Mouse (Mus musculus) cerebellum, postnatal 14 days (tissue): ENCODE measurements around the gene Spp1.
"Not testable (repeated sequence)": the region's sequence is repeated elsewhere in the genome, so short reads cannot be mapped to it uniquely, and the experiment has no call there.

Source experiments
- DNase-seq, 2 experiments: peaks; one replicate each; pipeline ENCODE4 v3.0.0; 2021; ENCODE audit warnings: mixed read lengths in 2 of 2

Gene Spp1

DNA sequence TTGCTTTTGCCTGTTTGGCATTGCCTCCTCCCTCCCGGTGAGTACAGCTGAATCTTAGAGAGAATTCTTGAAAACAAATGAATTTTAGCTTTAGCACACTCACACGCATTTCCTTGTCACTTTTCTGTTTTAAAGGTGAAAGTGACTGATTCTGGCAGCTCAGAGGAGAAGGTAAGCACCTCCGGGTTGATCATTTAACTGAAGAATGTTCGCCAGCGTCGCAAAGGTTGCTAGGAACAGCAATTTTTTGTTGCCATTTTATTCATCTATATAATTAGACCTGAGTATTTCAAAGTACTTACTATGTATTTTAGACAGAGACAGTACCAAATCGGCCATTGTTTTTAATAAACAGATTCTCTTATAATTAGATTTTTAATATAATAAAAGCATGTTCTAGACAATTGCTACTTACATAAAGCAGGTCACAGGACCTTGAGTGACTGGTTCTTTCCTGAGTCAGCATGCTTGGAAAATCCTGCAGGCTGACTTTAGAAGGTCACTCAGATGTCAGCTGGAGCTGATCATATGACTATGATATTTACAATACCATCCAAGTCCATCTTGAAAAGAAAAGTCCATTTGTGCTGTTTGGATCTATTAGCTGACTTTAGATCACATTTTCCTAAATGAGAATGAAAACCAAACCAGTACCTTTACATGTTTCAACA, 1.6 kb downstream of the Spp1 start:
- DNase-seq: no peak

DNA sequence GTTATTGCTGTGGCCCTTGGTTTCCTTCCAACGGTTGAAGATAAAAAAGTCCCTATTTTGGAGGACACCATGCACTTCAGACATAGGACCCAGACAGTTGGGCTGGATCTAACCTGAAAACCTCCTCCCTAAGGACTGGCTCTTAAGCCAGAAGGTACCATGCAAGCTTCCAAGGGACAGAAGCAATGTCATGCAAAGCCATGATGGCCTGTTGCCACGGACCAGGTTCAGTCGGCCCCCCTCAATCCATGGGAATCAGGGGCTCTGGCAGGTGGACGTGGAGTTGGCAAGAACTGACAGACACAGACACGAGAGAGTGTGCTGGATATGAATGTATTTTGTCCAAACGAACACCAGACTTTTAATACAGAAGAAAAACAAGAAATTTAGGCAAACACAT, 7.5 kb downstream of the Spp1 start:
- DNase-seq: peak in 1 of 2 experiments; percentile 17

DNA sequence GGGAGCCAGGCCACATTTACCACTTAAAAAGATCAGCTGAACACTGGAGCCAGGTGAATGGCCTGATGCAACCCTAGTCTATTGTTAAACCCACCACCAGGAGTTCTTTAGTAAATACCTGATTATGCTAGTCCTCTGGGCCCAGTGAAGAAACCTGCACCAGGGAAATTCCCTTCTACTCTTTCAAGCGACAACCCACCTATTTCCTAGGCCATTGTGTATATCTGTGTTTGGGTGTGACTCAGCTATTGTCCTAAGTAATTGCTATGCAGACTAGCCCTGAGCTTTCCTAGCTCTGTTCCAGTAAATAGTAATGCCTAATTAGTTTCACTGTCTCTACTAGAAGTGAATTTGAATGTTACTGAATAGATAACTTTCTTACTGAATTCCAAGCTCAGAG, 7.9 kb downstream of the Spp1 start:
- DNase-seq: no peak

DNA sequence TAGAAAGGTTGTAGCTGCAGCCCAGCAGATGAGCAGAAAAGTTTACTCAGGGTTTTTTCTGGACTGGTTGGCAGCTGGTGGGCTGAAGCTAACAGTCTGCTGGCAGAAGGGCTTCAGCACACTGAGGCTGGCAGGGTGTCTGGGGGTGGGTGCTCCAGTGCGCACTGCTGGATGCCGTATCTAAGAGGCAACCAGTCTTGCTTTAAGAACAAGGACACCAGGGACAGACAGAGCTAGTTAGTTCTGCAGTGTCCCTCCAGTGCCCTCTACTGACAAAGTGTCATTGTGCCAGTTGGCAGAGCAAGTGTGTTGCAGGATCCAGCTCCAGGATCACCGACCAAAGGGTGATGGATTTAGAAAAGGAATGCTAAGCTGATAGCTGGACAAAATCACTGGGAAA, 11.2 kb downstream of the Spp1 start:
- peak; percentile 79 to 83 for DNase-seq

DNA sequence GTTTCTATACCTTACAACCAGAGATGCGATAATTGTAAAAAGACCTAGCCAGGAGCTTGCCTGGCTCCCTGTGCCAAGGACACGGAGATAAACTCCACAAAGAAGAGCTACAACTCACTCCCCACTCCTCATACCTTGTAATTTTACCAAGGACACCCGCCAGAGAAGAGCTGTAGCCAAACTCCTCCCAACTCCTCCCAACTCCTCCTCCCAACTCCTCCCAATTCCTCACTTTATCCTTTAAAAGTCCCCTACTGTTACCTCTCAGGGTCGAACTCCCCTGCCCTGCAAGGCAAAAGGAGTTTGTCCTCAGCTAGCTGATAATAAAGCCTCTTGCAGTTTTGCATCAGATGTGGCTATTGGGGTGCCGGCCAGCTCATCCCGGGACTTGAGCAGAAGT, 13.4 kb downstream of the Spp1 start:
- not testable (repeated sequence) for DNase-seq

DNA sequence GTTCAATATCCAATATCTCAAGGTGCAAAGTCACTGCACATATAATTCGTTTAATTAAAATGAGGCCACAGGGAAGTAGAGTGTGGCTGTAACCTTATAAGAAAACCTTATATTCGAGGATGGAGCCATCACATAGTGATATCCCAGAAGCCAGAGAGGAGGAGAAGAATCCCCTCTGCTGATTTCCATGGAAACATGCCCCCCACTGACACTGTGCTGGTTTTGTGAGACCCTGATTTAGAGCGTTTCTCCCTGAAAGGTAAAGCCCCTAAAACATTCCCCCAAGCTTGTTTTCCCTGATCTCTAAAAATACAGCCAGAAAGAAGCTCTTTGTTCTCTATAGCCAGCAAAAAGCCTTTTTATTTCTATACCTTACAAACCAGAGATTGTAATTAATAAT, 14.6 kb downstream of the Spp1 start:
- peak; percentile 30 to 37 for DNase-seq

DNA sequence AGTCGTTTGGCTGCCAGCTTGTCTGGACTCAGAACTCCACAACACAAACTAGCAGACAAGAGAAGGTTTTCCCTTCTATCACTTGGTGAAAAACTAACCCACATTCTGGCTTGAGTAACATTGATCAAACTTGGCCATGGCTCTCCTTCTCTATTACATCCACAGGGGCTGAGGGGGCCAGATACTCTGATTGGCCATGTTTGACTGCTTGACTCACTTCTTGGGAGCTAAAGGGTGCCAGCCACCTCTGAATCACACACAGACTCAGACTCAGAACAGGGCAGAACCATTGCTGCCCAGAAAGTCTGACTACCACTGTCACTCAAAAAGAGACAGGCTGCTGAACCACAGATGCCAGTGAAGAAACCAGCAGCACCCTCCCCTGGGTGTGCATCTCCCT, 18.2 kb downstream of the Spp1 start:
- DNase-seq: no peak

DNA sequence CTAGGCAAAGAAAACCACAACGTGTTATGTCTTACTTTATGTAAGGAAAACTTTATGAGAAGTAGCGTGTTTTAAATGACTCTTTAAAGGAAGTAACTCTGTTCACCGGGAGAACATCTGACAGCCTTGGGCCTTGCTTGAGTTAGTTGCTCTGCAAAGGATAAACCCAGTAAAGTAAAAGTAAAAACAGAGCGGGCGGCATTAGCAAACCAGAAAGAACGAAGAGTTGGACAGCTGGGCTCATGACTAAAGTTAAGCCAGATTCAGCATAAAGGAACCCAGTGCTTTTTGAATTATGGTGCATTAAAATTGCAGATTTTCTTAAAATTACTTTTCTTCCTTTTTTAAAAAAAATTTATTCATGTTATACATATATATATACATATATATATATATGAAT, 19.6 kb downstream of the Spp1 start:
- DNase-seq: no peak

DNA sequence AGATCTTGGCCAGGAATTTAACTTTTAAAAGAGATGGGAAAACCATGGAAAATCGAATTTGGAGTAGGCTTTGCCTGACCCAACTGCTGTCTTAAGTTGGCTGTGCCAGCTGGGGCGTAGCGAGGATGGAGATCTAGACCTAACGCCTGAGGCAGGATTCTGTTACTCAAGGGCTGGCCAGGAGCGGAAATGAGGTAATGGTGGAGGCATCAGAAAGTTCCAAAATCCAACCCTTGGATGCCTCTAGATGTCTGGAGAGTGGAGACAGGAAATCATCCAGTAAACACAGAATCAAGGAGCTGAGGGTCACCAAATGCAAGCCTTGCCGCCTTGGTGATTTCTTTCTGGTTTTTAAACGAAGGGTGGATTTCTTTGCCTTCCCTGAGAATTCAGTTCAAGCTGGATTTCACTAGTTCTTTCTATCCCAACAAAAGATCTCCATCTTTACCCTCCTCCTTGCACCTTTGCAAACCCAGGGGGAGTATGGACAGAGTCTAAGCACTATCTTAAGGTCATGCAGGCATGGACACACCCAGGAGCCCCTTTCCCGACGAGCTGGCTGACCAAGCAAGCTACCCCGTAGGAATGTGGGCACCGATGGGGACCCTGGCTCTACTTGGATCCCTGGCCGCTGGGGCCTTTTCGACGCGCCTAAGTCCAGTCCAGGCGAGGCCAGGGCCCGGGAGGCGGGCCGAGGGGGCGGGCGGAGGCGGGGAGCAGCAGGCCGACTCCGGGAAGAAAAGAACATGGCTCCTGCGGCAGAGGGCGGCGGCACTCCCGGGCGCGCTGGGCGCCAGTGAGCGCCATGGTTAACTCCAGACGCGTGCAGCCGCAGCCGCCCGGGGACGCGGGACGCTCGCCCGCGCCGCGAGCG, 24.2 kb downstream of the Spp1 start, which contains the start of gene Pkd2:
TSS of gene Pkd2 (plus strand) at position 619 of the 874 bp plus-strand sequence.
- DNase-seq: peak; percentile 80 to 86

DNA sequence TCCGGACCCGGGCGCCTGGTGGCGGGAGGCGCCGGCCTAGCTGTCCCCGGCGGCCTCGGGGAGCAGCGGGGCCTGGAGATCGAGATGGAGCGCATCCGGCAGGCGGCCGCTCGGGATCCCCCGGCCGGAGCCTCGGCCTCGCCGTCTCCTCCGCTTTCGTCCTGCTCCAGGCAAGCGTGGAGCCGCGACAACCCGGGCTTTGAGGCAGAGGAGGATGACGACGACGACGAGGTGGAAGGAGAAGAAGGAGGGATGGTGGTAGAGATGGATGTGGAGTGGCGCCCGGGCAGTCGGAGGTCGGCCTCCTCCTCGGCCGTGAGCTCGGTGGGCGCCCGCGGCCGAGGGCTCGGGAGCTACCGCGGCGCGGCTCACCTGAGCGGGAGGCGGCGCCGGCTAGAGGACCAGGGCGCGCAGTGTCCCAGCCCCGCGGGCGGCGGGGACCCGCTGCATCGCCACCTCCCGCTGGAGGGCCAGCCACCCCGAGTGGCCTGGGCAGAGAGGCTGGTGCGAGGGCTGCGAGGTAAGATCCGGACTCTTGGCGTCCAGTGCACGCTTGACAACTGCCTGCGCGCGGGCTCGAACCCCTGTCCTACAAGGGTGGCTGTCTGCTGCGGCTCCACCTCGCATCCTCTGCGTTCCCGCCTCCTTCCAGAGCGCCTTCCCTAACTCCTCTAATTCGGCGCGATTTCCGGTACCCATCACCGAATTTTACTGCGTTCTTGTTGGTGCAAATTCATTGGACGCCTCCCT, 25.0 kb downstream of the Spp1 start:
- peak; percentile 79 to 83 for DNase-seq

DNA sequence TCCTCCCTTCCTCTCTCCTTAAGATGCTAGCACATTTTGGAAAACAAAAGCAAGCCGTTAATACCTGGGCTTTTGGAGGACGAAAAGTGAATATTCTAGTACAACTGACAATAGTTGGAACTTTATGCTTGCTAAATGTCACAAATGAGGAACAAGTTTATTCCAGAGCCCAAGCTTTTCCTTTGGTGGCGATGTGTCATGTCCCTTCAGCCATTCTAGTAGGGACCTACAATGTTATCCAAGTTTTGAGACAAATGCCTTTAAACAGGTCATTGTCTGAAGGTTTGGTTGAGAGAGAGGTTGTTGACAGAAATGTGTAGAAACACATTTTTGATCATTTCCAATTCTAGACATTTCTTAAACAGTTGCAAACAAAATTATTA, 25.5 kb downstream of the Spp1 start:
- peak in 1 of 2 experiments; percentile 33 for DNase-seq

DNA sequence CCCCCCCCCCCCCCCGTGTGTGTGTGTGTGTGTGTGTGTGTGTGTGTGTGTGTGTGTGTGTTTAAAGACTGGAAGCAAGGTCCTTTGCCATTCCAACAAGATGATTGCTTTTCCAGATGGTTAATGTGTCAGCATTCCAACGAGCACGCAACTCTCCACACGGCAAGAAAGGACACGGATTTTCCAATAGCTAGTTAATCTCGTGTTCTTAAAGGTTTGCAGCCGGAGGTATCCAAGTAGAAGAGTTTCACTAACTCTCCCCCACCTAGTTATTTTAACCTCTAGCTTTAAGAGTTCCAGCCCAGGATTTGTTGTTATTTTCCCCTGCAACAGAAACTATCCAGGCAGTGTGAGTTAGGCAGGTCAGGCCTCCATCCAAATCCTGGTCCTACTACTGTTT, 25.9 kb downstream of the Spp1 start:
- peak in 1 of 2 experiments; percentile 39 for DNase-seq

DNA sequence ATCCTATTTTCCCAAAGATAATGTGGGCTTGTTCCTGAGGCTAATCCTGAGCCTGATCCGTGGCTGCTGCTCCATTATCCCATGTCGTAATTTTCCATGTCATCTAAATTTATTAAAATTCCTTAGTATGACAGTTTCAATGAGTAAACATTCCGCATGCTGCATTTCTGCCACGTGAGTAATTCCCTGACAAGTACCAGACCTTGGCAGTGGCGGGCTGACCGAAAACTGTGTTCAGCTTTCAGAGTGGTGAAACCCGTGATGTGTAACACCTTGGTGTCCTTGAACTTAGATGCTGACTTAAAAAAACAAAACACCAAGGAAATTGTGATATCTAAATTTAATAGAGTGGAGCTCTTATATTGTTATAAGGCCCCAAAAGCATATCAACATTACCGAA, 30.4 kb downstream of the Spp1 start:
- DNase-seq: no peak

DNA sequence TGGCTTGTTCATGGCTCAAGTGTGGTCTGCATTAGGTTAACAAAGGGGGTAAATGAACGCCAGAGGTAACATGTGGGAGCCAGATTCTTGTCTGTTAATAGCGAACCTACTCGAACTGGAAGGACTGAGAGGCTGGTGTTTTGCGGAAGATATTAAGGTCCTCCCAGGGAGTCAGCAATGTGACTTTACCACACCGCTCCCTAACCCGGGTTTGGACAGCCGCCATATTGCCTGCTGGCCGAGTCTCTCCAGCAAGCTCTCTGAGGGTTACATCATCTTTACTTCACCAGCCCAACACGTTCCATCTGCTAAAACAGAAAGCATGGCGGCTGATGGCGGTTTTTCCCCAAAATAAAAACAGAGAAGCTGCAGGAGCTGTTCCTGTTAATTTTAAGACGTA, 30.8 kb downstream of the Spp1 start:
- peak; percentile 62 to 75 for DNase-seq

DNA sequence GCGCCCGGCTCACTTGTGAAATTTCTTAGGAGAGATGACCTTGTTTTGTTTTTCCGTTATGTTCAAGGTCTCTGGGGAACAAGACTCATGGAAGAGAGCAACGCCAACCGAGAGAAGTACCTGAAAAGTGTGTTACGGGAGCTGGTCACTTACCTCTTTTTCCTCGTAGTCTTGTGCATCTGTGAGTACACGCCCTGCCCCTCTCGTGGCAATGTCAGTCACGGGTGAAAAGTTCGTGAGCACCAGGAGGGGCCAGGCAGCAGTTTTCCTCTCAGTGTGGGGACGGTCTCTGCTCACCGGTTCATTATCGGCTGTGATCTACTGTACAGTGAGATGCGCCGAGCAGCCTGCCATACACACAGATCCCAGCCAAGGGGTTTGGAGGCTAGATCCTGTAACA, 31.9 kb downstream of the Spp1 start:
- no peak for DNase-seq

DNA sequence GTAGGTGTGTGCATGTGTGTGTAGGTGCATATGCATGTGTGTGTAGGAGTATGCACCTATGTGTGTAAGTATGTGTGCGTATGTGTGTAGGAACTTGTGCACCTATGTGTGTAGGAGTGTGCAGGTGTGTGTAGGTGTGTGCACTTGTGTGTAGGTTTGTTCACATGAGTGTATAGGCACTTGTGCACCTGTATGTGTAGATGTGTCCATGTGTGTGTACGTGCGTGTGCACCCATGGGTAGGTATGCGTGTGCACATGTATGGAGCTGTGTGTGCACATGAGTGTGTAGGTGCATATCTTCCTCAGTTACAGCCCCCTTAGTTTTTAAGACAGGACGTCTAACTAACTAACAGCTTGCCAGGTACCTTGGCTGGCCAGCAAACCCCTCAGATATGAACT, 33.7 kb downstream of the Spp1 start:
- DNase-seq: no peak

DNA sequence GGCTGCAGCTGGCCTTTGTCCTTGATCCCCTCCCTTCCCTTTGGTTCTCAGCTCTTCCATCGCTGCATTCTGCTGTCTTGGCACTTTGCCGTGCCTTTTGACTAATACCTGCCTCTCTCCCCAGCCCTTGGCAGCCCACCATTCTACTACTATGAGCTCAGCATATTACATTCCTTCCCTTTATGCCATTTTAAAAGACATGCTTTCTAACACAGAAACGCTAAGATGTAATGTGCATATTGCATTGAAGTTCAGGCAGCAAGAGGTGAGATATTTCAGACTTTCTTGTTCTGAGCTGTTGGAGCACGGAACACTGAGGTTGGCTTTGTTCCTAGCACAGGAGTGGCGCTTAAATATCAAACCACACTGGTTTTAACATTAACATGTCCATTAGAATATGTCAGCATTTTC, 36.1 kb downstream of the Spp1 start:
- DNase-seq: peak; percentile 42 to 44

DNA sequence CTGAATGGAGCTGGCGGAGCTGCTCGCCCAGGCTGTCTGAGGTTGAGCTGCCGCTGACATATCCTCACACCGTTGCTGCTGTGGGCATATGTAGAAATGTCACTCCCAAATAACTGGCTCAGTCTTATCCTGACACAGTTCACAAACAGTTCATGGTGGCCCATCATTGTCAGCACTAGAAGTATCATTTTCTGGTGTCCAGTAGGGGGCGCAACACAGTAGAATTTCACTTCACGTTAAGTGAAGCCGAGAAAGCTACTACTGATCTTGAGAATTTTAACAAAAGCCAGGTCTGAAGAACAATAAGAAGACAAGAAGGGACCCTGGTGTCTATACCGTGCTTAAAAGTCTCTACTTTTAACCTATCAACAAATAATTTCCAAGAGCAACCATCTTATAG, 37.5 kb downstream of the Spp1 start:
- peak; percentile 41 to 61 for DNase-seq

DNA sequence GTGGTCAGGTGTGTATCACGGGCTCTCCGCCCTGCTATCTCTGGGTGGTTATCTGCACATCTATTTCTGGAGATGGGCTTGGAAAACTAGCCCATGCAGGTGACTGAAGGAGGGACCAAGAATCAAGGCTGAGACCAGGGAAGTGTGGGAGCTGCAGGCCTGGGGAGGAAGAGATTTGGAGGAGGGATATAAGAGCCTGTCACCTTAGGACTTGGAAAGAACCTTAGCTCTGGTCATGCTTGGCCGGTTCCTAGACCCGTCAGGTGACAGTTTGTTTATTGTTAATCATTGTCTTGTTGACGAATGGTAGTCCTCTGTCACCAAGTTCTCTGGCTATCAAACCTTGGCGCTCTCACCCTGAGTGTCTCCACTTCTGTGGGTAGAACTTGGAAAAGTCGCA, 45.4 kb downstream of the Spp1 start:
- DNase-seq: no peak

DNA sequence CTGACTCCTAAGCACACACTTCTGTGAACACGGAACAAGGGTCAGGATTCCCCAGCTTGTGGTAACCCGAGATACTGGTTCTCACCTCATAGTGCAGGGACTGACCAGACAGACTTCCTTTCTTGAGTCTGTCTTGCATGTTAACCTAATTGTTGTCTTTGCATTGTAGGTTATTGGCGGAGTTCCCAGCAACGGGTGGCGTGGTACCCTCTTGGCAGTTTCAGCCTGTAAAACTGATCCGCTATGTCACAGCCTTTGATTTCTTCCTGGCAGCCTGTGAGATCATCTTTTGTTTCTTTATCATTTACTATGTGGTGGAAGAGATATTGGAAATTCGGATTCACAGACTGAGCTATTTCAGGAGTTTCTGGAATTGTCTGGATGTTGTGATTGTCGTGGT, 47.9 kb downstream of the Spp1 start:
- no peak for DNase-seq
